Mouse (Mus musculus) bone marrow macrophage, adult 2 months (primary cell): ENCODE measurements around the gene Slc1a7.

Experiments
- CTCF ChIP-seq: IDR thresholded peaks from 2 replicates; pipeline ENCODE4 v1.5.1; 2012; ENCODE audit warnings: low read depth, mild to moderate bottlenecking, low read length, moderate library complexity
- POLR2A ChIP-seq: IDR thresholded peaks from 2 replicates; pipeline ENCODE4 v1.6.1; 2012; ENCODE audit warnings: mild to moderate bottlenecking, low read depth, low read length, borderline replicate concordance

GRCm38 (mm10) chr4:108024641-108025040, 56.5 kb downstream of the Slc1a7 start:
- TF ChIP-seq CTCF (no peak), POLR2A (no peak)
